Mouse (Mus musculus): Measurements from ENCODE around the gene Mcfd2. TPM values are rescaled to one million over a fixed set of nuclear protein-coding genes. Genes with fewer than 3 reads are reported as not detected.

Gene Mcfd2
- polyA plus RNA-seq, 1 experiment from 2014 or later: 55.7 TPM

GRCm38 (mm10) chr17:87225384-87225783, 40.4 kb downstream of the Mcfd2 start:
- no peaks in the 10 kb centered on the region for H3K4me1 ChIP-seq
- no peak overlapping the region for H3K4me2 ChIP-seq (replicated peaks)
- H3K27ac ChIP-seq: no peak overlapping the region
- WGBS: 92% methylated on average over 9 of the region's 9 CpGs
- no peaks in the 10 kb centered on the region for H3K36me3 ChIP-seq
- H3K9me3 ChIP-seq: 0 out of 2 replicates have a peak, but pooled peaks cover 5% of the 10 kb centered on the region
- ATAC-seq (ENCODE audit: low FRiP score, low read depth): no peak
- H3K27me3 ChIP-seq (replicated peaks): no peaks in the 10 kb centered on the region
- no peak overlapping the region for H3K4me3 ChIP-seq
- H3K9ac ChIP-seq: no peak overlapping the region

DNA sequence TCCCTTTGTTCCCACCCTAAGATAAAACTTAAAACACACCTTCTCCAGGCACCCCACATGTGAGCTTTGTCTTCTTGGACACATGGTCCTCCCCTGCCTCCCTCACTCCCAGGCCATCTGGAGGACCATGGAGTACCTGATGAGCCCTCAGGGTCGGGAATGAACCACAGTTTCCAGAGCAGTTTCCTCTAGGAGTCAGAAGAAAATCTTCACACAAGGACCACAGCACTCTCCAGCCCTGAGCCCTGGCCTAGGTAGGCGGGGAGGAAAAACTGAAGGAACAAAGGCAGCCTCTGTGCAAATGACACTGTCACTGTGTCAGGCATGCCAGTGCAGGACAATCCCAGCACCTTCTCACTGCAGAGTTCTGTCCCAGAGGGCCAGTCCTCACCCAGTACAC, 41.3 kb downstream of the Mcfd2 start:
- Histone ChIP-seq H3K4me3 (no peak overlapping the region), H3K27ac (no peak overlapping the region), H3K4me1 (no peaks in the 10 kb centered on the region), H3K36me3 (no peaks in the 10 kb centered on the region), H3K4me2 (replicated peaks) (no peak overlapping the region), H3K27me3 (replicated peaks) (no peaks in the 10 kb centered on the region), H3K9ac (no peak overlapping the region), H3K9me3 (0 out of 2 replicates have a peak, but pooled peaks cover 5% of the 10 kb centered on the region)
- WGBS: 56% methylated on average over 2 of the region's 2 CpGs
- no peak for ATAC-seq (ENCODE audit: low FRiP score, low read depth)

GRCm38 (mm10) chr17:87219456-87219855, 46.3 kb downstream of the Mcfd2 start:
- no peak for ATAC-seq (ENCODE audit: low FRiP score, low read depth)
- WGBS: 81% methylated on average over 9 of the region's 9 CpGs
- Histone ChIP-seq H3K4me1 (no peaks in the 10 kb centered on the region; the same call in 1 of the 2 replicates), H3K4me3 (no peak overlapping the region), H3K36me3 (no peaks in the 10 kb centered on the region), H3K4me2 (replicated peaks) (no peak overlapping the region), H3K27ac (no peak overlapping the region), H3K9me3 (0 out of 2 replicates have a peak, but pooled peaks cover 5% of the 10 kb centered on the region), H3K27me3 (replicated peaks) (no peaks in the 10 kb centered on the region), H3K9ac (no peak overlapping the region)

GRCm38 (mm10) chr17:87214523-87214922, 51.2 kb downstream of the Mcfd2 start:
- no peaks in the 10 kb centered on the region for H3K9me3 ChIP-seq
- WGBS: 93% methylated on average over 7 of the region's 7 CpGs
- no peak overlapping the region for H3K9ac ChIP-seq
- no peak overlapping the region for H3K4me2 ChIP-seq (replicated peaks)
- no peaks in the 10 kb centered on the region for H3K27me3 ChIP-seq (replicated peaks)
- H3K4me1 ChIP-seq: no peaks in the 10 kb centered on the region; the same call in 1 of the 2 replicates
- H3K27ac ChIP-seq: no peak overlapping the region
- H3K36me3 ChIP-seq: no peaks in the 10 kb centered on the region
- ATAC-seq (ENCODE audit: low FRiP score, low read depth): no peak
- H3K4me3 ChIP-seq: no peak overlapping the region

- H3K36me3 ChIP-seq: no peaks in the 10 kb centered on the region
- no peak overlapping the region for H3K4me2 ChIP-seq (replicated peaks)
- WGBS: 84% methylated on average over 2 of the region's 2 CpGs
- H3K27me3 ChIP-seq (replicated peaks): no peaks in the 10 kb centered on the region
- H3K4me1 ChIP-seq: no peaks in the 10 kb centered on the region; the same call in 1 of the 2 replicates
- H3K9ac ChIP-seq: no peak overlapping the region
- H3K27ac ChIP-seq: no peak overlapping the region
- no peak overlapping the region for H3K4me3 ChIP-seq
- no peak for ATAC-seq (ENCODE audit: low FRiP score, low read depth)
- no peaks in the 10 kb centered on the region for H3K9me3 ChIP-seq
Measured at GRCm38 (mm10) chr17:87210525-87210924, 55.2 kb downstream of the Mcfd2 start.

- H3K4me3 ChIP-seq: no peak overlapping the region
- peaks cover 11% of the 10 kb centered on the region for H3K4me1 ChIP-seq
- no peak overlapping the region for H3K9ac ChIP-seq
- no peak overlapping the region for H3K27ac ChIP-seq
- H3K36me3 ChIP-seq: no peaks in the 10 kb centered on the region
- H3K9me3 ChIP-seq: no peaks in the 10 kb centered on the region
- H3K27me3 ChIP-seq (replicated peaks): no peaks in the 10 kb centered on the region
- no peak for ATAC-seq (ENCODE audit: low FRiP score, low read depth)
- H3K4me2 ChIP-seq (replicated peaks): no peak overlapping the region
- WGBS: 81% methylated on average over 2 of the region's 2 CpGs
Measured at GRCm38 (mm10) chr17:87206885-87207284, 58.9 kb downstream of the Mcfd2 start.

Other genes with a start within 250 kb of the Mcfd2 start
- 36.8 and 40.6 TPM in 2 replicates for gene Pigf, start 240.5 kb downstream of the Mcfd2 start, polyA plus RNA-seq (2016; fragmentation: Nextera tagmentation; extraction: Ambion mirVana)
- gene Cript, start 240.4 kb downstream of the Mcfd2 start, polyA plus RNA-seq (2016; fragmentation: Nextera tagmentation; extraction: Ambion mirVana): 194 and 204 TPM in 2 replicates
- 17.8 and 18.6 TPM in 2 replicates for gene Socs5, start 158.3 kb downstream of the Mcfd2 start, polyA plus RNA-seq (2016; fragmentation: Nextera tagmentation; extraction: Ambion mirVana)
- 5.1 and 5.9 TPM in 2 replicates for gene Ttc7, start 17.0 kb upstream of the Mcfd2 start, polyA plus RNA-seq (2016; fragmentation: Nextera tagmentation; extraction: Ambion mirVana)
- not detected in 2 replicates for gene Stpg4, start 161.8 kb upstream of the Mcfd2 start, polyA plus RNA-seq (2016; fragmentation: Nextera tagmentation; extraction: Ambion mirVana)
- gene Calm2, start 181.0 kb upstream of the Mcfd2 start, polyA plus RNA-seq (2016; fragmentation: Nextera tagmentation; extraction: Ambion mirVana): 1,679 and 1,888 TPM in 2 replicates

Data from neural tube, embryonic 12.5 days (tissue).